Mouse (Mus musculus) embryo, embryonic 10 days (tissue): ENCODE results near the gene Odam.

Source experiments
- DNase-seq: peaks from one replicate; pipeline ENCODE4 v3.0.0-alpha.2; 2015; ENCODE audit warnings: low spot score

The Odam gene

GRCm38 (mm10) chr5:87884729-87885128 is at the start of gene Odam:
TSS of gene Odam (plus strand) at chr5:87885029.
- DNase-seq = no peak

GRCm38 (mm10) chr5:87855136-87855716 is 29.6 kb upstream of the Odam start:
- no peak for DNase-seq

GRCm38 (mm10) chr5:87870084-87870483 is 14.7 kb upstream of the Odam start:
- no peak for DNase-seq

- DNase-seq = peak; percentile 13
These were observed 13.4 kb upstream of the Odam start for GRCm38 (mm10) chr5:87871423-87871822.

GRCm38 (mm10) chr5:87925372-87925771 is 40.5 kb downstream of the Odam start, which contains the start of gene Csn3:
TSS of gene Csn3 (plus strand) at chr5:87925579.
- peak; percentile 73 for DNase-seq

- DNase-seq = no peak
These were observed 46.8 kb downstream of the Odam start for GRCm38 (mm10) chr5:87931603-87932002.

GRCm38 (mm10) chr5:87940752-87941151 is 55.9 kb downstream of the Odam start:
- peak; percentile 8 for DNase-seq

- no peak for DNase-seq
These were observed 57.7 kb downstream of the Odam start for GRCm38 (mm10) chr5:87942515-87942914.
